Mouse (Mus musculus): ENCODE measurements around the gene Gpx6.

Gene Gpx6

GRCm38 (mm10) chr13:21323405-21323804 is 11.5 kb downstream of the Gpx6 start:
- DNase-seq (ENCODE audit: low spot score), result no peak

- peak; percentile 29 for DNase-seq (ENCODE audit: low spot score)
Observed at GRCm38 (mm10) chr13:21326191-21326590, 14.3 kb downstream of the Gpx6 start.

DNA sequence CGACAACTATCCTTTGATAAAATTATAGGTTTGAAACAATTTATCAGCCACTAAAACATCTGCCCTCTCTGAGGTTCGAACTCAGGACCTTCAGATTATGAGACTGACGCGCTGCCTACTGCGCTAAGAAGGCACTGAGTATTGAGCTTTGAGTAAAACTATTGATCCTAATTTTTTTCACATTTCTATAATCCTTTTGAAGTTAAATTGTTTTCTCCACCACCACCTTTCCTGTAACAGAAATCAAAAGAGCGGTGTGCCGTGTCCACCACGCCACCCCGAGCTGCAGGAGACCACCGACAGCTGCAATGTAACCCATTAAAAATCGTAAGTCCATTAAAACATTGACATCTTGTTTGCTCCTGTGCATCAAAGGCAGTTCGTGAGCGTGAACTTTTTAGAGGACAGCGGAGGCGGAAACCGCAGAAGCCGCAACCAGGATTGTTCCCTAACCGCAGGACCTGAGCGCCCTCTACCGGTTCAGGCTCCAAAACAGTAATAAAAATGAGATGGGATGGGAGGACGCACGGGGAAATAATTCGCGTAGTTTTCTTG is 14.8 kb downstream of the Gpx6 start:
- peak; percentile 82 for DNase-seq (ENCODE audit: low spot score)

- no peak for DNase-seq (ENCODE audit: low spot score)
Observed at GRCm38 (mm10) chr13:21327424-21327823, 15.5 kb downstream of the Gpx6 start.

- no peak for DNase-seq (ENCODE audit: low spot score)
Observed at GRCm38 (mm10) chr13:21346610-21347009, 34.7 kb downstream of the Gpx6 start, which contains the start of gene Olfr1367. Olfr1367 (plus strand) TSS chr13:21346910.

DNA sequence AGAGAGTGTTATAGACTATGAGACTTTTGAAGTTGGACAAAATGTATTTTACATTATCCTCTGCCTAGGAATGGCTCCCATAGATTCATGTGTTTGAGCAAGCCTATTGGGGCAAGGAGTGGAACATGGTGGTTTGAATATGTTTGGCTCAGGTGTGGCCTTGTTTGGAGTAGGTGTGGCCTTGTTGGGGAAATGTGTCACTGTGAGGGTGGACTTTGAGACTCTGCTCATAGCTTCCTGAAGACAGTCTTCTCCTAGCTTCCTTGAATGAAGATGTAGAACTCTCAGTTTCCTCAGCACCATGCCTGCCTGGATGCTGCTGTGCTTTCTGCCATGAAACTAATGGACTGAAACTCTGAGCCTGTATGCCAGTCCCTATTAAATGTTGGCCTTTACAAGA is 38.7 kb downstream of the Gpx6 start:
- DNase-seq (ENCODE audit: low spot score), result no peak

DNA sequence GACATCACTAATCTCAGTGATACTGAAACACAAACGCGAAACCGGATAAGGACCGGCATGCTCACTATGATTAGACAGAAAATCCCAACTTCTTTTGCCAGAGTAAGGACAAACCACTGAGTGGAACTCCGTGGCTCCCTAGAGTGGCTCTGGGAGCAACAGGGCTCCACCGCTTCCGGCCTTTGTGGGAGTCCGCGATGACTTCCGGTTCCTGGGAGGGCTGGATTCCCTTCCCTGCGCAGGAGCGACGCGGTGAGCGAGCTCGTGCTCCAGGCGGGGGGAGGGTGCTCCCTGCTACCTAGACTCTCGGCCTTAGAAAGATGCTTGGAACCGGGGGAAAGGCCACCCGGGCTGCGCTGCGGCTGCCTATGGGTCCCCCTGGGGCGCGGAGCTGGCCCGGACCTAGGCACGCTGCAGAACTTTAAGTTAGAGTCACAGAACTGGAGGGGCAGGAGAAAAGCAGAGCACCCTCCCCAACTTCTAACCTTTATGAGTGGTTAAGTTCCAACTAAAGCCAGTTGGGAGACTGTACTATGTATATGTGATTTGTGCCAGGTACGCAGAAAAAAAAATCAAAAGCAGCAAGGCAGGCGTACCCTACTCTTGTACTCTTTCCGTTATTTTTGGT is 50.8 kb downstream of the Gpx6 start, which contains the start of gene Zscan12:
Gene Zscan12, plus strand, starts transcription at position 200 of the 628 bp plus-strand sequence.
- peak; percentile 94 for DNase-seq (ENCODE audit: low spot score)

DNA sequence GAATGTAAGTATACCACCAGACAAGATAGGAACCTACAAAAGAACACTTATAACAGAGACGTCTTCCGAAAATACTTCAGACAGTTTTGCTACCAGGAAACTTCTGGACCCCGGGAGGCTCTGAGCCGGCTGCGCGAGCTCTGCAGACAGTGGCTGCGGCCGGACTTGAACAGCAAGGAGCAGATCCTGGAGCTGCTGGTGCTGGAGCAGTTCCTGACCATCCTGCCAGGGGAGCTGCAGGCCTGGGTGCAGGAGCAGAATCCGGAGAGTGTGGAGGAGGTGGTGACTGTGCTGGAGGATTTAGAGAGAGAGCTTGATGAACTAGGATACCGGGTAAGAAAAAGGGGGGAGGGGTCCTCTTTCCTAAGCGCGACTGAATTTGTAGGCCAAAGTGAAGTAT is 51.8 kb downstream of the Gpx6 start:
- DNase-seq (ENCODE audit: low spot score), result no peak

GRCm38 (mm10) chr13:21366635-21367034 is 54.7 kb downstream of the Gpx6 start:
- no peak for DNase-seq (ENCODE audit: low spot score)

All from lung, postnatal 25 days (tissue).